Mouse (Mus musculus) bone marrow, adult 2 months (tissue): Measurements from ENCODE around the gene Clcn2.

Source experiments
- CTCF ChIP-seq: fragments of 200-500 bp; IDR thresholded peaks from 2 replicates; pipeline ENCODE4 v1.5.1; 2011; ENCODE audit warnings: low read length, control low read depth; ENCODE audit not compliant: control insufficient read depth, insufficient read depth
- POLR2A ChIP-seq: fragments of 200-500 bp; IDR thresholded peaks from 2 replicates; pipeline ENCODE4 v1.6.1; 2011; ENCODE audit warnings: low read depth, mild to moderate bottlenecking, control low read depth, low read length, borderline replicate concordance; ENCODE audit not compliant: control insufficient read depth

DNA sequence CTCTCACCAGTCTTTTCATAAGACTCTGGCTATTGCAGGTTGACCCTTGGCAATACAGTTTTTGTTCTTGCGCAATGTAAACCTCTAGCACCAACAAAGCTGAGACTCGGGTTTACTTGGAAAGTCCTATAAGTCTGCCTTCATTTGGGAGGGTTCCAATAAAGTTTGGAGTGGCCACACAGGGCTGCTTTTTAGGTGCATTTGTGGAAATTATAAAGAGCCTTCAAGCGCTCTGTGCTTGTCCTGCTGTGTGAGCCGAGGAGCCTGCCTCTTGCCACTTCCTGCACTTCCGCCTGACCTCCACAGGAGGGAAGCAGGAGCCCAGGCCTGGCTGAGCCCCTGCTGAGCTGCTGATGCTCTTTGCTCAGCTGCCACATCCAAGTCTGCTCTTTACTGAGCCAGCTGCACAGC lies 6.8 kb upstream of the Clcn2 start:
- no peak for TF ChIP-seq POLR2A
- peak; percentile 68 for TF ChIP-seq CTCF
